Mouse (Mus musculus) ES-CJ7 (cell line): ENCODE data around the gene Sub1.

Experiments used
- DNase-seq: peaks from one replicate; pipeline ENCODE4 v3.0.0; 2011; ENCODE audit warnings: low read depth, low spot score

Sub1 gene

DNA sequence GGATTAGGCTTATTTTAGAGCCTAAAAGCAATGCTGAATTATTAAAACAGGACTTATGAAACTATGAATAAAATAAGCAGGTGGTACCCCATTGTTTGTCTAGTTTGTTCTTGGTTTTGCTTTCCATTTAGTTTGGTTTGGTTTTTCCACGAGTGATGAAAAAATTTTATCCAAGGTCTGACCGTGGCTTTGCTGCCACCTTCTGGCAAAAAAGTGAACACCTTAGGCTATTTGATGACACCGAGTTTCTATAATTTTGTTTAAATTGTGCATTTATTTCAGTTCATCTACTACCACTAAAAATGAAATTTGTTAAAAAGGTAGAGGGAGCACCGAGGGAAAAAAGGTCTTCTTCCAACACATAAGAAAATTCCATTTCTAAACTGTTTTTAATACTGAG is 30.4 kb downstream of the Sub1 start:
- no peak for DNase-seq

DNA sequence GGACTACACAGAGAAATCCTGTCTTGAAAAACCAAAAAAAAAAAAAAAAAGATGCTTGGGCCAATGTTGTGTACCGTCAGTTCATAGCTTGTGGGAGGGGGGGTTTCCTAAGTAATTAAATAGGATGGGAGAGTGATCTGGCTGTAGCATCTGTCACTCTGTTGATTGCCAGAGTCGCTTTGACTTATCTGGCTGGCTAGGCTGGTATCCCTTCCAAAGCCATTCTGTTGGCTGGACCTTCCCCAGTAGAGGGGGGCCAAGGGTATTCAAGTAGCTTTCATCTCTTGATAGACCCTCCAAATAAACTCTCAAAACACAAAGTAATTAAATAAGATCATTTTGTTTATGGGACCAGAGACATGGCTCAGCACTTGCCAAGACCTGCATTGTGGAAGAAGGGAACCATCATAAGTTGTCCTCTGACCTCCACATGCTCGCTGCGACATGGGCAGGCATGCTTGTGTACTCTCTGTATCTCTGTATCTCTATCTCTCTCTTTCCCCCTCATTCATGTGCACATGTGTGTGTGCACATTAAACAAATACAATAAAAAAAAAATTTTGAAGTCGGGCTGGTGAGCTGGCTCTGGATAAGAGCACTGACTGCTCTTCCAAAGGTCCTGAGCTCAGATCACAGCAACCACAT is 31.5 kb downstream of the Sub1 start:
- peak; percentile 28 for DNase-seq

DNA sequence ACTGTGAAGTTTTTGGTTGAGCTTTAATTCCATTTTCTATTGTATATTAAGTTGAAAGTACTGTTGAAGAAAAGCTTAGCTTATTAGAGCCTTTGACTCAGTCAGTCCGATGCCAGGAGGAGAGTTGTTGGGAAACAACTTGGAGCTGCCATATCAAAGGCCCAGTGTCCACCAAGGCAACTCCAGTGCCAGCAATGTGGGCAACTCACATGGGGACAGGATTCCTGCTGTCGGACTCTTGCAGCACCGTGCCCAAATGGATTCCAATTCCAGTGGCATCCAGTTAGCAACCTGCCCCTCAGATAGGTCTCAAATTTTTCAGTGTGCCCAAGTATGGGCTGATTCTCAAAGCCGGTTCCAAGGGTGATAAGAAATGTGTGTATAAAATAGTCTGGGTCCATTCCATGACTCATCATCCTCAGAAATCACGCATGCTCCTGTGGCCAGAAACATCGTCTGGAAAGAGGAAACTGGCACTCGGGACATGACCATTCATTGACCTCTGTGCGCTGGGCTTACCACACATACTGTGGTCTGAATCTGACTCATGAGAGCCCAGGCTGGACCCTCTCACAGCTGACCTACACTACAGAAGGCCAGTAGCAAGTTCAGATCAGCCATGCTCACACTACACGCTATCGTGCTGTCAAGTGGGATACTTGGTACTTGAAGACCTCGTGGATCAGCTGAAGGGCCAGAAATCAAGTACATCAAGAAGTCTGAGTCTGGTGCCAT is 32.8 kb downstream of the Sub1 start:
- no peak for DNase-seq

DNA sequence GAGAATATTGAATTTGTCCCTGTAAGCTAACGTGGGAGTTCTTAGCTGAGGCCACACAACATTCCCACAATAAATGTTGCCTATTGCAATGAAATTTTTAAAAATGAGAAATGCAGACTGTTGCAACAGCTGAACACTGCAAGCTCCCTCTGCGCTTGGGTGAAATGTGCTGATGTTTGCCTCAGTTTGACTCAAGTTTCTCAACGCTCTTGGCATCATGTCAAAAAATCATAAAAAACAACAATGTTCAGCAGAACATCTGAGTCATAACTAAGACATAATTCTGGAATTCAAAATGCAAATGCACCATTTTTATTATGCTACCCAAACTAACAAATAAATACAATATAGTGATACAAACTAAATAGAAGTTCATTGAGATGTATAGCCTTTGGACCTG is 37.1 kb downstream of the Sub1 start:
- DNase-seq = no peak

DNA sequence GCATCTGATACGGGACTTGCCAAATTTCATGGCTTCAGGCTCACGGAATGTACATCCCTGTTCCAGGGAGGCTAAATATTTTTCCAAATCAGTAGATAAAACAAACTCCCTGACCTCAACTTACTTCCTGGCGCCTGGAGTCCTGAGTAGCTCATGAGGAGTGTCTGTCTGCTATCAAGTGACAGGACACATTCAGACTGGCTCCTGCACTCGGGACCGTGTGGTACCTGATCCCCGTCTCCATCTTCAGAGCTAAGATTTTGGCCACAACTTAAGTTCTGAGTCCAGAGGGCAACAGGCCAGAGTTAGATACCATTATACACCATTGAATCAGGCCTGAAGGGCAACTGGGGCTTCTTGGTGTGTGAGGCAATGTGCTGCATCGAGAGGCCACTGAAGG is 40.7 kb downstream of the Sub1 start:
- no peak for DNase-seq

DNA sequence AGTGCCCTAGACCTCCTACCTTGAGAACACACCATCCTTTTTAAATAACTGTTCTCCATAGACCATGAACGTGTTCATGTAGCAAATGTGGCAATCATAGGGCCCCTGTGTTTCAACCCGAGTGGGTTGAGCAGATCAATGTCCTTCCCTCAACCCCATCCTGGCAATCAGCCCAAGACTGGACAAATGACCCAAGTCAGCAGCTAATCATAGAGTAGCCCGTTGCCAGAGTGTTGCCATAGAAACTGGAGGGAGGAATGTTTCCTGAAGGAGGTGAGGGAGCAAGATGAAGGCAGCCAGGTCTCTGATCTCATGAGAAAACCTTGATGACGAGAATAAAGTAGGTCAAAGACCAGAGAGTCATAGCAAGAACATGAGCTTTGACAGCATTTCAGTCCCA is 42.6 kb downstream of the Sub1 start:
- DNase-seq = no peak

DNA sequence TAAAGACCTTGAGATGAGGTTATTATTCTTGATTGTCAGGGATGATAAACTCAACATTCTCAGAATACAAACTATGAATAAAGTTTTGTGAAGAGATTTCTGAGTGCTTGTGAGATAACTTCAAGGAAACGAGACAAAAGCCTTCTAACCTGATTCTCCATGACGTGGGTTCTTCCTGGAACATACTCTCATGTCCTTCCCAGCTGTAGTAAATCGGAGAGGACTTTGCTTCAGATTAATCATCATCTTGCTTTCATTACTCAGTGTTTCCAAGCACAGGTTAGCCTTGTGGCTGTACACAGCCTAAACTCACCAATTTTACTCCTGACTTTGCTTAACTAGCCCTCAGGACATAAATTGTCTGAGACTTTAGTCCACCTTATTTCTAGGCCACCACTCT is 44.6 kb downstream of the Sub1 start:
- no peak for DNase-seq

DNA sequence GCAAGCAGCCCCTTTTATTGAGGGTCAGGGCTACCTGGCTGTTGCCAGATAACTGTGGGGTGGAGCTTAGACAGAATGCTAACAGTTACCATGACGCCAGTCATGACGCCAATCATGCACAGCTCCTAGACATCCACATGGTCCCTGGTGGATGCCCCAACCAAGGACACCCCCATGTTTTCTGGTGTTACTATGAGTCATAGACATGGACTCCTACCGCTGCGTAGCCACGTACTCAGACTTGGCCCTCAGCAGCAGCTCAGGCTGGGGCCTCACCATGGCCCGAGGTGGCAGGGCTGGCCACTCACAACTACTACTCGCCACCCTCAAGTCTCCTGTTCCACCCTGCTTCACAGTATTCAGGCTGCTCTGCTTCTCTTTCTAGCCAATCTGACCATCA is 45.6 kb downstream of the Sub1 start:
- DNase-seq = no peak

DNA sequence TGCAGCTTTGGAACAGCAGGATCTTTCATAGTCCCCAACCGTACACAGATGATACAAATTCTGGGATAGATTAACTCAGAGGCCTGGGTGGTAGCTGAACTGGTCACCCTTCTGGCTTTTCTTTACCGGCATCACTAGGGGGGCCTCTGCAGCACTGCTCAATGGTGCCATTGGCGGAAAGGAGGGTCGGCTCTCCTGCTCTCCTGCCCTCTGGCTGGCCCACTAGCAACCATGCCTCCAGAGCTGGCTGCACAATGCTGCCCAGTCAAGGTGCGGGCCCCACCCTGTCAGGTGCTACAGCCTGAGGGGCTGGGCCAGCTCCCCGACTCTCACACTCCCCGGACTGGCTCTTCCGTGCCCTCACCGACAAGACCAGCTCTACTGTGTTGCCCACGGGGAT is 46.6 kb downstream of the Sub1 start:
- no peak for DNase-seq

DNA sequence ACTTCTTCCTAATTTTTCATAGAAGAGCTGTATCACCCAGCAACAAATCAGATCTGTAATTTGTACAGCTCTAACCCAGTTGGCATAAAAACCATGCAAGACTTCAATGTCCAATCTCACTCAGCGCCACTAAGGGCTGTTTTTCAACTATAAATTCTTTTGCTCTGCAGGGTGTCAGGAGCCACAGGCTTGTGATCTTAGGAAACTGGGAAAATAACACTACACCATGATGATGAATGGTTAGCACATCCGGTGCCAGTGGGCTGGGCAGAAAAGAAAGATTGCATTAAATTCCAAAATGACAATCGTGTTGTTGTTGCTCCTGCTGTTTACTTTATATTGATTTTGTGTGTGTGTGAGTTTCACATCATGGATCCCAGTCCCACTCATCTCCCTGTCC is 47.3 kb downstream of the Sub1 start:
- DNase-seq = no peak

DNA sequence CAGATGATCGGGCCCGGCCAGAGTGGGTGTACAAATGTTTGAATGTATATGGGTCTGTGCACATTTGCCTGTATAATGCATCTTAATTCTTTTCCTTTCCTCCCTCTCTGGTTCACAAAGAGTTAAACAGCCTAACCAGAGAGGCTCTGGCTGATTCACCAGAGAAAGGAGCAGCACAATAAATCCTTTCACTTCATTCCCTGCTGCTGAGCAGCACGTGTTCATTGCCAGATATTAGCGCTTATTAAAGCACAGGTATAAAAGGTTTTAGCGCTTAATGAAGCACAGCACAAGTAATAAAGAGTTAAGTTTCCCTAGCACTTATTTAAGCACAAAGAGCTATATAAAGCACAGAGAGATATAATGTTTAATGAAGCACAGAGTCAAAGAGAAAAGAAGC is 55.9 kb downstream of the Sub1 start:
- DNase-seq = no peak
